Mouse (Mus musculus): Measurements from ENCODE around the gene Dgkz. TPM values are rescaled to one million over a fixed set of nuclear protein-coding genes. Genes with fewer than 3 reads are reported as not detected.

The Dgkz gene
- total RNA-seq, 2 experiments from 2014 or later: 76.3 to 111 TPM

DNA sequence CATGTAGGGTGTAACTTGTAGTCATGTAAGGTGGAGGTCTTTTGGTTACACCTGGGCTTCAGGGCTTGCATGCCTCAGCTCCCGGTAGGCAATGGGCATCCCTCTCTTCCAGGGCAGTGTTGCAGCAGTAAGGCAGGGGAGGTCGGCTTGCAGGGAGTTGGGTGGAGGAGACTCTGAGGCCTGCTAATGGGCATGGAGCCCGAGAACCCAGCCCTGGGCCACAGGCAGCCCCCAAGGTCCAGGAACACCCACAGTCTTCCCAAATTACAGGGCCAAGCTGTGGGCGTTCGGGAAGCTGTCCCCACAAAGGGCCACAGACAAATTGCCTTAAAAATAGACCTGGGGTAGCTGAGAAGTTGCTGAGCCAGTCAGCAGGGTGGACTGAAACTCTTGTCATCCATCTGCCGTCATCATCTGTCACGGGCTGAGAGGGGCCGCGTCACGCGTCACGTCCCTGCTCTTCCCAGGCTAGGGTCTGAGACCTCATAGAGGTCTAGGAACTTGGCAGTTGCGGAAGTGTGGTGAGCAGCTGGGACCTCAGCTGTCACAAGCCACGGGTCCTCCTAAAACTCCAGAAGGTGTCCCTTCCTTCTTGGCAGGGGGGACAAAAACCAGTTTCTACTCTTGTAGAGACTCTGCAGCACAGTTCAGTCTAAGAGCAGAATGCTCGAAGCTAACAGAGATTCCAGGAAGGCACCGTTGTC is 22.4 kb upstream of the Dgkz start:
- ATAC-seq (replicated peaks; ENCODE audit: poor library complexity): no peak

DNA sequence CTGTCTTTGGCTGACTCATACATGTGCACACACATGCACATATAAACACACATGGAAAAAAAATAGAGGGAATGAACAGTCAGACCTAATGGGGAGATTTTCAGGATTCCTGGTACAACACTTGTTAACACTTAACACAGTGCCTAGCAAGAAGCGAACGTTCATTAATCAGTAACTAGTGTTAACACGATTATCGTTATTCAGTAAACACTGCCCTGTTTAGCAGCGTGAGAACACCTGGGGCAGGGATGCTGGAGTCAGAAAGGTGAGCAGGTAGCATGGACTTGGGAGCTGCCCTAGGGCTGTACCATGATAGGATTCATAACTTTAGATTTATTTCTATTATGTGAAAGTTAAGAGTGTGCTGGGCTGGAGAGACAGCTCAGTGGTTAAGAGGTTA is 20.3 kb upstream of the Dgkz start:
- no peak for ATAC-seq (replicated peaks; ENCODE audit: poor library complexity)

DNA sequence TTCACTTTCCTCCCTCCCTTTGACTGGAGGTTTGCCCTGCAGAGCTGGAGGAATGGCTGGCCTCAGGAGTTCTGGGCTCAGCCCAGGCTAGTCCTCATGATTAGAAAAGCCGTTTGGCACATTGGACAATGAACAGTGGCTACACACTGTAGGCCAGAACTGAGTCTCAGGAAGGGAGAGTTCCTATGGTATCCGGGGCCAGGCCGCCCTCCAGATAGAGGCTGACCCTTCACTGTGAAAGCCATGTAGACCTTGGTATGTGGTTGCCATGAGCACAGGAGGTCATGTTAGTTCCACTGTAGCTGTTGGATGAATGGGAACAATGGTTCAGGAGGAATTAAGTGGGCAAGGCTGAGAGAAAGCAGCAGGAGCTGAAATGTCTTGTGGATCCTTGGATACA is 17.7 kb upstream of the Dgkz start:
- no peak for ATAC-seq (replicated peaks; ENCODE audit: poor library complexity)

DNA sequence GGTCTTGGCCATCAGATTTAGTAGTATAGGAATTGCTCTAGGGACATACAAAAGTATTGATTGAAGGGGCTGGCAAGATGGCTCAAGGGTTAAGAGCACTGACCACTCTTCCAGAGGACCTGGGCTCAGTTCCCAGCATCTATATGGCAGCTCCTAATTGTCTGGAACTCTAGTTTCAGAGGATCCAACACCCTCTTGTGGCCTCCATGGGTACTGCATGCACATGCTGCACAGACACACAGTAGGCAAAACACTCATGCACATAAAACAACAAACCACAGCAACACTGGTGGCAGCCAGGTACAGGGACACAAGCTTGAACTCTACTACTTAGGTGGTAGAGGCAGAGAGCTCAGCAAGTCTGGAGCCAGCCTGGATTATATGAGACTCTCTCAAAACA is 14.1 kb upstream of the Dgkz start:
- ATAC-seq (replicated peaks; ENCODE audit: poor library complexity): no peak

DNA sequence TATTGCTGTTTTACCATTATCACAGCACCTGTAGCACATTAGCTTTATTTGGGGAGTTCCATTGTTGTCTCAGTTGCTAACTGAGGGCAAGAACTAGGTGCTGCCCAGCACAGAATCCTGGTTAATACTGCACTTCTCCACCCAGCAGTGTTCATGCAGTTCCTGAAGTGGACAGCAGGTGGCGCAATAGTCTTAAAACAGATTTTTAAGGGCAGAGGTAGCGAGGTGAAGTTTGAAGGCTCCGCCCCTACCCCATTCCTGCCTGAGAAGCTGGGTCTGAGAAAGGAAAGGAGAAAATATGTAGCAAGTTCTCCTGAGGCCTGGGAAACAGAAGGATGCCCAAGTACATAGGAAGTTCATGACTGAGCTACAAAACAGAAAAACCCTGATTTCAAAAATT is 11.9 kb upstream of the Dgkz start:
- peak; percentile 60 for ATAC-seq (replicated peaks; ENCODE audit: poor library complexity)

DNA sequence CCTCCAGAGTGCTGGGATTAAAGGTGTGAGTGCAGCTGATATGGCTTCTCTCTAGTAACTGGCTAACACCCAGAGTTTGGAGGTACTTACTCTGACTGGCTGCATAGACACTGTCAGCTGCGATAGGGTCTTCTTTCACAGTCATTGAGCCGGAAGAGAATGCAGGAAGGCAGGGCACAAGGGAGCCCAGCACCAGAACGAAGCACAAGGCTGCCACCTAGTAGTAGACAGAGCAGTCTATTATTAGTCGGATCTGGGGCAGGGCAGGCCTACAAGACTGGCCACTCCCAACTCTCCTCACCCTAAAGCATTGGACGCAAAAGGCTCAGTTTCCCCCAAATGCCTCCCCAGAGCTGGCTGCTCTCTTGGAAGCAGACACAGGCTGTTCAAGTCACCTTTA is 10.4 kb upstream of the Dgkz start:
- peak; percentile 56 for ATAC-seq (replicated peaks; ENCODE audit: poor library complexity)

DNA sequence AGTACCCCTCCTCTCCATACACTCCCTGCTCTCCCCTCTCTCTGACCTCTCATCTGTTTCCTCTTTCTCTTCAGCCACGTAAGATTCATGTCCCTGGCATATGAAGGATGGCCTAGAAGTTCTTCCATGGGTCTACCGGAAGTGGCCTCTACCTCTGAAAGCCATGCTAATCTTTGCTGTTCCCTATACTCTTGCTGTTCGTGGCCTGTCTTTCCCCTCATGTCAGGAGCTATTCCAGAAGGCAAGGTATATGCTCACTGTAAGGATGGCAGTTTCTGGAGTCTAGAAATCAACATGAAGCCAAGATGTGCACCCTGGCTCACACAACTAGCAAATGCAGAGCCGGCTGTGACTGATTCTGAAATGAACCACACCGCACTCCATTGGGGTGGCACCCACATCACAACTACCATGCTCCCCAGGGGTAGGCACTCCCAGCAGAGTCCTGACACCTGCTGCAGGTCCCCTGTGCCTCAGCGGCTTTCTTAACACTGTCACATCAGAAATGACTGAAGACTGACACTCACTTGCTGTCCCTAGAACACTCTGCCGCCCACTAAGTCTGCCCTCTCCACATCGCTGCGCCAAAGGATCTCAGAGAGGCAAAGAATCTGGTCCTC is 9.4 kb upstream of the Dgkz start:
- peak; percentile 15 for ATAC-seq (replicated peaks; ENCODE audit: poor library complexity)

DNA sequence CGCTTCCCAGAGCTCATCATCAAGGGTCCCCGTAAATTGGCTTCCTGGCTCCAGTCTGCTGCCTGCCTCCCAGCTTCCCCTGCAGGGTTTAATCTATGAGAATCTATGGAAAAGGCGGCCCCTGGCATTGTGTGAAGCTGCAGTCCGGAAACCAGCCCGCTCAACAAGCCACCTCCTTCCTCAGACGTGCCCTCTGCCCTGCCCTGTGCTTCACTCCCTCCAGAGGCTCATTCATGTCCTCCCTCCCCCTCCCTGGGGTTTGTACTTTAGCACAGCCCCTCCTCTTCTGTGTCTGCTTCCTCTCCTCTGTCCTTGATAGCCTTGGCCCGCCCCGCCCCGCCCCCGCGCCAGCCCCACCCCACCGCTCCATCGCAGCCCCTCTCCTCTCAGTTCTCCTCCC is 8.8 kb upstream of the Dgkz start:
- peak; percentile 93 for ATAC-seq (replicated peaks; ENCODE audit: poor library complexity)

DNA sequence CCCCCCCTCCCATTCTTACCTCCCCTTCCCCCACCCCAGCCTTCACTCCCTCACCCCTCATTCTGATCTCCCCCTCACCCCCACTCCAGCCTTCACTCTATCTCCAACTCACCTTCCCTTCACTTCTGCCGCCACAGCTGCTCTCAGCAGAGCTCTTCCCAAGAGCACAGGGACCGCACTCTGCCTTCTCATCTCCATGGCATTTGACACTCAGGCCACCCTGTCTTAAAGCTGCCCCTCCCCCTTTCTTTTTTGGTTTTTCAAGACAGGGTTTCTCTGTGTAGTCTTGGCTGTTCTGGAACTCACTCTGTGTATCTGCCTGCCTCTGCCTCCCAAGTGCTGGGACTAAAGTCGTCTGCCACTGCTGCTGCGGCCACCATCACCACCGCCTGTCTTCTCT is 5.2 kb upstream of the Dgkz start:
- ATAC-seq (replicated peaks; ENCODE audit: poor library complexity): no peak

DNA sequence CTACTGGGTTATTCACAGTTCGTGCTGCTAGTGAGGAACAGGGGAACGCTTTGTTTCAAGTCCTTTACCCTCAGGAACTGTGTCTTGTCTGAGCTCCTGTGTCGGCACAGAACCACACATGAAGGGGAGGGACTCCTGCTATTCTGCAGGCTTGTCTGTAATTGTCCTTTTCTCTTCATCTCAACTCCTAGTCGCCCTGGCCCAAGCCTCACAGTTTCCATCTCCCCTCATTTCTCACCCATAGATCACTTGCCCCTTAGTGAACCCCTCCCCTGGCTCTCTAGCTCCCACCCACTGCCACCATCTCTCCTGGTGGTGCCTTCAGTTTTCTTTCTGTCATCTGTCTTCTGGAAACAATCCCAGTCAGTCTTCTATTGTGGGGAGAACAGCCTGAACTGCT is 4.6 kb upstream of the Dgkz start:
- ATAC-seq (replicated peaks; ENCODE audit: poor library complexity): no peak

DNA sequence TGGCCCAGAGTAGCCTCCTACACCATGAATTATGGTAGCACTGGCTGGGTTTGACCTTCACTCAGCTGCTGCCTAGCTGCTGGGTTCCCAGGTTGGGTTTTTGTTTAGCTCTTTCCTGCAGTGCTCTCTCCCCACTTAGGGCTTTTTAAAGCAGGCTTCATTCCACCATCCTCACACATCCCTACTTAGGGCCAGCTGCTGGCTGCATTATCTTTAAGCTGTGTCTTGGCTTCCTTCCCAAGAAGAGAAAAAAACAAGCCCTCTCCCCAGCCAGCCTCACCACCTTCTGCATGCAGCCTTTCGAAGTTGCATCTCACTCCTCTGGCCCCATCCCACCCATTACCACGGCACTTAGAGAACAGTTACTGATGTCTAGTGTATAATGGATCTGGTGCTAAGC is 2.9 kb upstream of the Dgkz start:
- no peak for ATAC-seq (replicated peaks; ENCODE audit: poor library complexity)

DNA sequence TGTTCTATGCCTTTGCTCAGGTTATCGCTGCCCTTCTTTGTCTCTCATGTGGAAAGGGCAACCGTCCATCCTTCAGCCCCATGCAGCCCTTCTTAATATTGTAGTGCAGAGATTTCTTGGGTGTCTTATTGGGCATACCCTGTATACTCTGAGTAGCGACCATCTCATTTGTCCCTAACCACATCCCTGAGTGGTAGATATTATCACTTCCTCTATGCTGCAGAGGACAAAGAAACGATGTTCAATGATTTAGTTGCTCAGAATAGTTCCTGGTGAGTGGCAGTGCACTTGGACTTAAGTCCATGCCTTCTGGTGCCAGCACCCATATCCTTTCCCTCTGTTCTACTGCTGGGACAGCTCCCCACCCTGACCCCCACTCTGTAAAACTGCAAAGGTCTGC is 2.3 kb upstream of the Dgkz start:
- ATAC-seq (replicated peaks; ENCODE audit: poor library complexity): peak; percentile 57

DNA sequence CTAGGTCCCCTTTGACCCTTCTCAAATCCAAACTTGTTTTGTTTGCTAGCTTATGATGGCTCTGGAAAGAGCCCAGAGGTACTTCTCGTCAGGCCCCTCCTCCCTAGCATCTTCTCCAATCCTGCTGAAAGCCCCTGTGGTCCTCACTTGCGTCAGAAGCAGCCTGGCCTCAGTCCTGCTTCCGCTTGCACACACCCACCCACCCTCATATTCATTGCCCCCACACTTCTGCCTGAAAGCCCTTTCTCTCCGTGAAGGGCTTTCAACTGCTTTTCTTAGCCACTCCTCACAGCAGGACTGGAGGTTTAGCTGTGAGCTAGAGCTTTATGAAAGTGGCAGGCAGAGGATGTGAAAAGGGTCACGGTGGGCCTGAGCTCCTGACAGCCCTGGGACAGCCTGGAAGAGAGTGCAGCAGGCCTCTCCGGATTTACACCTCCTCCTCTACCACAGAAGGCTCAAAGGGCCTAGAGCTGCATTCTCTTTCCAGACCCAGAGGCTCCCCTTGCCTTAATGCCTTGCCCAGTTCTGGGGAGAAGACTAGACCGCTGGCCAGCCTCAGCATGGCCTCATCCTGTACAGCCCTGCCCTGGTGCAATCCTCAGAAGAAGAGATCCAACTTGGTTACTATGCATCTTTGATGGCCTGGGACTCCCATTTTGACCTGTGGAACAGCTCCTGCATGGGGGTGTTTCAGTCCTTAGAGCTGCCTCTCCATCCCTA is 2.1 kb downstream of the Dgkz start:
- ATAC-seq (replicated peaks; ENCODE audit: poor library complexity): no peak

DNA sequence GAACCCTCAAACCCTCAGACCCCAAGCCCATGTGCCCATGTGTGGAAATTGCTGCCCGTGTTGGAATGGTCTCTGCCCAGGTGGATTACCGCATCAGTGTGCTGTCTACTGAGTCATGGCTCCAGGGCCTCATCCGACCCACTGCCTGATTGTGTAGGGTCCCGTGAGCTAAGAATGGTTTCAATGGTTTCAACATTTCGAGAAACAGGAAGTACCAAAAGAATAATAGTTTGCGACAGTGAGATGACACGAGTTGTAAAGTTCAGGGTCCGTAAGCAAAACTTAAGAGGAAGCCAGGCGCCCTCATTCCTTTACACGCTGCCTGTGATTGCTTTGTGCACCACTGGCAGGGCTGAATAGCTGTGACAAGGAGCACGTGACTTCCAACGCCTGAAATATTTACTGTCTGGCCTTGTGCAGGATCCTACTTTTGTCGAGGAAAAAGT is 3.5 kb downstream of the Dgkz start:
- peak; percentile 87 for ATAC-seq (replicated peaks; ENCODE audit: poor library complexity)

DNA sequence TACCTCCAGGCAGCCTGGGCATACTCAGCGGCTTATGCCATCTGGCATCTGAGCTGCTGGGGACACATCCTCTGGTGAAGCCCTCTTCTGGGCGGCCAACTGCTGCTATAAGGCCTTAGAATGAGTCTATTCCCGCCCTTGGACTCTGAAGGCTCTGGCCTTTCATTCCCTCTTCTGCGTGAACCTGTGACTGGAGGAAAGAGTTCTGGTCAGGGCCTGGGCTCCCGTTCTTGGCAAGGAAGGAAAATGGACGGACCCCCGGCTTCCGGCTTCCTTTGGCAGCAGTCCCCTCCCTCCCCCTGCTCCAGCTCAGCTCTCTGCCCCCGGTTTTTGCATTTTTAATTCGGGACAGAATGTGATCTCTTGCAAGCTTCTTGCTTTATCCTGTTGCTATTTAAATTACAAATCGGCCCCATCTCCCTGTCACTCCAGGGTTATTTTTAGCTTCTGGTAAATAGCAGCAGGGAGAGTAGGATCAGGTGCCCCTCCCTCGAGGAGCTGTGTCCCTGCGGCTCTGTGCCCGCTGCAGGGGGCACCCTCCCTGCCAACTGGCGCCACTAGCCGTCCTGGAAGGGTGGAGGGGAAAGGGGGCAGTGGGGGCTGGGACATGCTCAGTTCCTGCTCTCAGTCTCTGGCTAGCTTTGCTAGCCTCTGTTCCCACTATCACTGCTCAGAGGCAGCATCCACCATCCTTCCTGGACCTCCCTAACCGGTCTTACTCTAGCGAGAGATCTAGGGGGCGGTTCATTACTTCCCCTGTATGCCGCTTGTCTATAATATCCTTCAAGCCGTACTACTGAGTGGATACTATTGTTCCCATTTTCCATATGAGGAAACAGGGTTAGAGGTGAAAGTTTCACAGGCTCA is 4.2 kb downstream of the Dgkz start:
- no peak; the same call in 1 of the 2 replicates for ATAC-seq (replicated peaks; ENCODE audit: poor library complexity)

DNA sequence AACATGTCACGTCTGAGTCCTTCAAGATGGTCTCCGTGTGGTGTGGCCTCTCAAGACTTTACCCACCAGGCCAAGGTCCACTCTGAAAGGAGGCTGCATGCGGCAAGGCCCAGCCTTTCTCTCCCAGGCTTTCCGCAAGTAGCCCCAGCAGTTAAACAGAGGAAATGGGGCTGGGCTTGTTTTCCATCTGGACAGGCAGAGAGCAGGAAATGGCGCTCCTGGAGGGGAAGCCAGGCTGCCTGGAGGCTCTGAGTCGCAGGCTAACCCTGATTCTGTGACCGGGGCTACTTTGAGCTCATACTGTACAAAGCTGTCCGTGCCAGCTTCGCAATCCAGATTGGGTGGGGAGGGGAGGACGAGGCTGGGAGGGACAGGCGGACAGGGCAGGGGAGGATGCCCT is 7.7 kb downstream of the Dgkz start:
- no peak for ATAC-seq (replicated peaks; ENCODE audit: poor library complexity)

DNA sequence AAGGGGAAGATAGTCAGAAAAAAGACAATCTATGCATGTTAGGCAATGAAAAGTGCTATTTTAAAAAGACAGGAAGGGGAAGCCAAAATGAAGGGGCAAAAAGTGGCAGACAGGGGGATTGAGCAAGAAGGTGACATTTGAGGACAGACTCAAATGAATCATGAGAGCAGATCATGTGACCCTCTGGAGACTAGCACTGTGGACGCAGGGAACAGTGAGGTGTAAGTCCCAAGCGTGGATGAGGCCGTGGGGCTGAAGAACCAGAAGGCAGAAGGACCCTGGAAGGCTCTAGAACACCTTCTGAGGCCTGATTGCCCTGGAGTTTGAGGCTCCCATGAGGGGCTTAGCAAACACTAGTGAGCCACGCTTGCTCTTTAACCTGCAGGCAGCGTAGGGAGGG is 9.3 kb downstream of the Dgkz start:
- peak; percentile 33 for ATAC-seq (replicated peaks; ENCODE audit: poor library complexity)

DNA sequence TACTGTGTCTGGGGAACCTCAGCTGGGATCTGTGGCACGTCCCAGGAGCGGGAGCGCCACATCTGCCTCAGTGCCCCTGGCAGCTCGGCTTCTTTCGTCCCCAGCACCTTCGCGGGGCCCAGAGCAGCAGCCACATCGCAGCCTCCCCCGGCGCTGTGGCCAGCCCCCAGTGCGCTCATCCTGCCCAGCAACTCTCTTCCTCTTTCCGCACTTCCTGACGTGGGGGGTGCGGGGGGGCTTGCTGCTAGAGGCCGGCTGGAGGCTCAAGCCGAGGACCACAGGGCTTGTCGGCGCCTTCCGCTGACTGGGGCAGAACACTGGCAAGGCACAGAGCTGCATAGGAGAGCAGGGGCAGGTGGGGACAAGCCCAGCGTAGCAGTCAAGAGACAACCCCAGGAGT is 10.2 kb downstream of the Dgkz start:
- ATAC-seq (replicated peaks; ENCODE audit: poor library complexity): peak; percentile 59

DNA sequence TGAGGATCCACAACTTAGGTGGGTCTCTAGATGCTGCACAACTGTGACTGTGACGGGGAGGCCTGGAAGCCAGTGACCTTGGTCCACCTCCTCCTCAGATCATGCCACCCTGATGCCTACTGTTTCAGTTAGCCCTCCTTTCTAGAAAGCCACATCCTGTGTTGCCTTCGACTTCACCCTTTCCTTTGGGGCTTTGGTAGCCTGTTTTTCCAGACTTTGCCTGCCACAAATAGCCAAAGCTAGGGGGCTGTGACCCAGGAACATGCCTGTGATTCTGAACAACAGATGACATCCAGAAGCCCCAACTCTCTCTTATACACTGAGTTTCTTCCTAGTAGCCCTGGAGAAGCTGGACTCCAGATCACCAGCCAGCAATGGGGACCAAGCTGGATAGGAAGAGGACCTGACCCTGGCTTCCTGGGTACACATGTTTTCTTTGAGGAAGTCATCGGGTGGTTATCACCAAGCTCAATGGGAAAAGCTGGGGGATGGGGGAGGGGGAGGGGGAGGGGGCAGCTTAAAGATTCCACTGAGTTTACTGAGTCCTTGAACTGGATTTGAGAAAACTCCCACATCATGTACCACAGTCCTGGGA is 11.0 kb downstream of the Dgkz start:
- no peak for ATAC-seq (replicated peaks; ENCODE audit: poor library complexity)

DNA sequence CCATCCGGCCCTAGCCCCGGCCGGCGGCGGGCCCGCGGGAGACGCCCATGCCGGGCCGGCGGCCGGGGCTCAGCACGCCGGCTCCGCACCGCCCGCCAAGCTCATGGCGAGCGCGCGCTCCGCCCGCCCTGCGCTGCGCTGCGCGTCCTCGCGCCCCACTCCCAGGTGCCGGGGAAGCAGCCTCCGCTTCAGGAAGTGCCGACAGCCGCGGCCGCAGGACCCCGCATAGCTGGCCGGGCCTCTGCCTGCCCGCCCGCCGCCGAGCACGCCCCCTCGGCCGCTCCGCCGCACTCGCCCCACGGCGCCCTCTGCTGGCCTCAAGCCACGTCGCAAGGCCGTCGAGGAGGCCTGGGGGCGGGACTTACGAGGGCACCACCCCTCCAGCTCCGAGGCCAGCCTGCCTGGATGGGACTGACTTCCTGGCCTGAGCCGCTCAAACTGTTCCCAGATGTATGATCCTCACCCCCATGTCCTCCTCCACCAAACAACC is 12.2 kb downstream of the Dgkz start:
- peak; percentile 70 for ATAC-seq (replicated peaks; ENCODE audit: poor library complexity)
